Mouse (Mus musculus): ENCODE measurements around the gene Foxr1.

The Foxr1 gene

GRCm38 (mm10) chr9:44477339-44478228 lies 36.6 kb upstream of the Foxr1 start:
- 17% methylated on average over 24 of the region's 24 CpGs for WGBS

GRCm38 (mm10) chr9:44475936-44476335 lies 35.0 kb upstream of the Foxr1 start:
- WGBS: over 99% methylated on average over 3 of the region's 3 CpGs

- 13% methylated on average over 1 of the region's 1 CpGs for WGBS
Measured at GRCm38 (mm10) chr9:44474327-44474726, 33.4 kb upstream of the Foxr1 start.

- WGBS: 68% methylated on average over 3 of the region's 3 CpGs
Measured at GRCm38 (mm10) chr9:44473184-44473583, 32.2 kb upstream of the Foxr1 start.

- WGBS: 21% methylated on average over 2 of the region's 2 CpGs
Measured at GRCm38 (mm10) chr9:44468800-44469199, 27.9 kb upstream of the Foxr1 start.

- WGBS: 62% methylated on average over 7 of the region's 7 CpGs
Measured at GRCm38 (mm10) chr9:44468224-44468623, 27.3 kb upstream of the Foxr1 start.

GRCm38 (mm10) chr9:44461950-44462349 lies 21.0 kb upstream of the Foxr1 start:
- 85% methylated on average over 5 of the region's 5 CpGs for WGBS

- 4% methylated on average over 11 of the region's 11 CpGs for WGBS
Measured at GRCm38 (mm10) chr9:44457035-44457742, 16.3 kb upstream of the Foxr1 start.

GRCm38 (mm10) chr9:44454891-44455220 lies 13.9 kb upstream of the Foxr1 start, which contains the start of gene Upk2:
Upk2 (minus strand) TSS chr9:44454976.
- 36% methylated on average over 4 of the region's 4 CpGs for WGBS

- WGBS: 15% methylated on average over 14 of the region's 14 CpGs
Measured at GRCm38 (mm10) chr9:44454132-44454890, 13.4 kb upstream of the Foxr1 start.

- WGBS: 93% methylated on average over 7 of the region's 7 CpGs
Measured at GRCm38 (mm10) chr9:44444402-44445025, 3.6 kb upstream of the Foxr1 start.

GRCm38 (mm10) chr9:44435747-44436146 lies 5.2 kb downstream of the Foxr1 start:
- WGBS: 85% methylated on average over 6 of the region's 6 CpGs

- 61% methylated on average over 5 of the region's 5 CpGs for WGBS
Measured at GRCm38 (mm10) chr9:44432577-44433185, 8.3 kb downstream of the Foxr1 start.

- 87% methylated on average over 4 of the region's 4 CpGs for WGBS
Measured at GRCm38 (mm10) chr9:44423576-44423975, 17.4 kb downstream of the Foxr1 start.

GRCm38 (mm10) chr9:44420280-44420898 lies 20.5 kb downstream of the Foxr1 start:
- 79% methylated on average over 5 of the region's 5 CpGs for WGBS

GRCm38 (mm10) chr9:44419730-44420129 lies 21.2 kb downstream of the Foxr1 start:
- 94% methylated on average over 9 of the region's 9 CpGs for WGBS

- WGBS: 60% methylated on average over 14 of the region's 14 CpGs
Measured at GRCm38 (mm10) chr9:44418519-44419385, 22.2 kb downstream of the Foxr1 start, which contains the start of gene Ccdc84. Ccdc84 (minus strand) TSS chr9:44418569.

GRCm38 (mm10) chr9:44417892-44418363 lies 23.0 kb downstream of the Foxr1 start:
- under 1% methylated on average over 38 of the region's 38 CpGs for WGBS

- WGBS: 5% methylated on average over 26 of the region's 26 CpGs
Measured at GRCm38 (mm10) chr9:44417156-44417891, 23.6 kb downstream of the Foxr1 start.

All from cerebral cortex, adult 2 months (tissue).